Mouse (Mus musculus) cerebellum, adult 18-20 months (tissue): Measurements from ENCODE around the gene 4430402I18Rik.

Experiments
- DNase-seq, 2 experiments: peaks; one replicate each; pipeline ENCODE4 v3.0.0; 2021

The 4430402I18Rik gene

DNA sequence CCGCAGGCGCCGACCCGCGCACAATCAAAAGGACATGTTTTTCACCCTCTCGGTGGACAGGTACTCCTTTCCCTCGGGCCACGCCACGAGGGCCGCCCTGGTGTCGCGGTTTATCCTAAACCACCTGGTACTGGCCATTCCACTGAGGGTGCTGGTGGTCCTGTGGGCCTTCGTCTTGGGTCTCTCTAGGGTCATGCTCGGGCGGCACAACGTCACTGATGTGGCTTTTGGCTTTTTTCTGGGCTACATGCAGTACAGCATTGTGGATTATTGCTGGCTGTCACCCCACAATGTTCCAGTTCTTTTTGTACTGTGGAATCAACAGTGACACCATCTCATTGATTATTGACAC is 3.1 kb downstream of the 4430402I18Rik start:
- DNase-seq, result no peak

DNA sequence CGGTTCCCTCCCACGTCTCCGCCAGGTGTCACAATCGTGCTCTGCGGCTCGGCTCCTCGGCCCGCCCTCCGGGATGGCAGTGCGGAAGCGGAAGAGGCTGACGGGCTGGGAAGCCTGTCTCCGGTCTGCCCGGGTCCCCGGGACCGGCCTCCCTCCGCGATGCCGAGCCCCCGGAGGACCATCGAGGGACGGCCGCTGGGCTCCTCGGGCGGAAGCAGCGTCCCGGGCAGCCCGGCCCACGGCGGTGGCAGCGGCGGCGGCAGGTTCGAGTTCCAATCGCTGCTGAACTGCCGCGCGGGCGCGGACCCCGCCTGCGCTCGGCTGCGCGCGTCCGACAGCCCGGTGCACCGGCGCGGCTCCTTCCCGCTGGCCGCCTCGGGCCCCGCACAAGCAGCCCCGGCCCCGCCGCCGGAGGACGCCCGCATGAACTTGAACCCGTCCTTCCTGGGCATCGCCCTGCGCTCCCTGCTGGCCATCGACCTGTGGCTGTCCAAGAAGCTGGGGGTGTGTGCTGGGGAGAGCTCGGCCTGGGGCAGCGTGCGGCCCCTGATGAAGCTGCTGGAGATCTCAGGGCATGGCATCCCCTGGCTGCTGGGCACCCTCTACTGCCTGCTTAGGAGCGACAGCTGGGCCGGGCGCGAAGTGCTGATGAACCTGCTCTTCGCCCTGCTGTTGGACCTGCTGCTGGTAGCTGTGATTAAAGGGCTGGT is 3.6 kb downstream of the 4430402I18Rik start, which contains the start of gene Plpp6:
Plpp6 (plus strand) TSS at position 112 of the 710 bp plus-strand sequence.
- DNase-seq, result peak; percentile 89 to 94

DNA sequence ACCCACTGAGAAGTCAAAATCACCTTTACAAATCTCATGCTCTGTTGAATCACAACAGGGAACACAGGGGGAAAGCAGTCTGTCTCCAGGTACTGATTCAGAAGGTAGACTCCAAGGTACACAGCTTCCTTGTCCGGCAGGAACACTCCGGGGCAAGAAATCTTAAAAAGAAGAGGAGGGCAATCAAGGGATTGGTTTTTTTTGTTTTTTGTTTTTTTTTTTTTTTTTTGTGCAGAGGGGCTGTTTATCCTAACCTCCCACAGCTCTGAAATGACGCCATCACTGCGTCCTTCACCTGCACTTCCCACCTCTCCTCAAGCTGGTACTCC is 4.1 kb downstream of the 4430402I18Rik start:
- no peak for DNase-seq

DNA sequence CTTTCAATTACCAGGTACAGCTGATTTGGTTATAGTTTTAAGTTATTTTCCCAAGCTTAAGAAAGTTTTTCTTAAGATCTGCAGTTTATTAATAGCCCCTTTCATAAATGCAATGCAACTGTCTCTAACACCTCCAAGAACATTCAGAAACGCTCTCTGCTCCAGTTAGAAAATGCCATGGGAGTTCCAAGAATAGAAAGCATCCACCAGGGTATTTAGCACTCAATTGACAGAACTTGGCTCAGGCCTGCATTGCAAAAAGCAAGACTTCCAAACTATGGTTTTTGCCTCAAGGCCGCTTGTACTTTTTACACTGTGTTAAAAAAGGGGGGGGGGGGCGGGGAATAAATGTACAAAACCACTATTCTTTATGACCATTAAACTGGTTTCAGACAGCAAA is 4.5 kb downstream of the 4430402I18Rik start:
- no peak for DNase-seq

DNA sequence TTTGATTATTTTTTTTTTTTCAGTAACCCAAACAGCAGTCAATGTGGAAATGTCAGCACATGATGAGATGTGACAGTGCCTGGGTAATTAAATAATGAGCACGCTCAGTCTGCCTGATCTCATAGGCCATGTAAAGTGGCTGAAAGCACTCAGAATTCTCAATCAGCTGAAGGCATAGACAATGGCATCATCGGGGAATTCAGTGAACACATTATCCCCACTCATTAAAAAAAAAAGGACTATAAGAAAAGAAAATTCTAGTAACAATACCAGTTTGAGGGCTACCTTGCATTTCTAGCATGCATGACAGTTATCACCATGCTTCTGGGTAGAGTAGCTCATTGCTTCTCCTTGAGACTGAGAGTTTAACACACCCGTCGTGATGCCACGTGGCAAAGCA is 16.3 kb downstream of the 4430402I18Rik start:
- no peak for DNase-seq

DNA sequence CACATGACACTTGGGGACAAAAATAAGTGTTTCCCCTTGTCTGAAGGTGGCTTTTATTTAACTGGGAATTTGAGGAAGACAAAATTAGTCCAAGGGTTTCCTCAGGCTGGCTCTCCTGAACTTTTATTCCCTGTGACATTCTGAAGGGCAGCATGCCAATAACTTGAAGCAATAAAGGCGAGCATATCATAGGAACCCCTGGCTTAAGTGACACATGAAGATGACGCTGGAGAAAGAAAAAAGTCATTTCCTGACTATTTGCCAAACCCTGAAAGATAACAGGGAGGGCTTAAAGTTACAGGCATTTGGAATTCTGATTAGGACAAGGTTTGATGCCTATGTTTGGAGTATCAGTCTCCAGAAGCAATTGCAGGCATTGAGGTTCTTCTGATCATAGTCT is 20.3 kb downstream of the 4430402I18Rik start:
- DNase-seq, result no peak

DNA sequence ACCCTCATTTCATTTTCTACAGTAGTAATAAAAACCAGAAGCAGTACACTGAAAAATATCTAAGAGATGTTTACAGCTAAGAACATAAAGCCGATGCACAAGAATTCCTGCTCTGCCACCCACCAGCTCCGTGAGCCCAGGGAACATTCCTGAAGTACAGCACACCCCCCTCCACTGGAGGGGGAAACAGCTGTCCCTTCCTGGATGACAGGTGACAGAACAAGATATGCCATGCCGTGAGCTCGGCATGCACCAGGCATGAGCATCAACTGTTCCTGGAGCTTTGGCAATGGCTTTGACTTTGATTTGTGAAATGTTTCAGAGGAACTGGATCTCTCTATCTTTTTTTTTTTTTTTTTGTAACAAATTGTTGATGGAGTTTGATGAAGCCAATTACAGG is 20.8 kb downstream of the 4430402I18Rik start:
- DNase-seq, result no peak

DNA sequence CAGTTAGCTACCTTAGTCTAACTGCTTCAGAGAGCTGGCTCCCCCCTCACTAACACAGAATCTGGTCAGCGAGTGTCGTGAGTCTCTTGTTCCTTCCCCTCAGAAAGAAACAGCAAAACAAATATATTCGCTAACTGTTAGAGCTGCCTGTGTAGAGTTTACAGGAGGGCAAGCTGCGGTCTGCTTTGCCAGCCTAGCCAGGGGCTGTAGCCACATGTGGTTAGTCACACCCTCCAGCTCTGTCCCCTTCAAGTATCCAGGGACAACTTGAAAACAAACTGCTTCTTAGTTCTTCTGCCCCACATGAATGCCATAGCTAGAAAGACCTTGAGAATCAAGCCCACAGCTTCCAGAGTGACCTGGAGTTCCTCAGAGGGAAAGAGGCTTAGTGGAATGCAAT is 26.3 kb downstream of the 4430402I18Rik start:
- no peak for DNase-seq

DNA sequence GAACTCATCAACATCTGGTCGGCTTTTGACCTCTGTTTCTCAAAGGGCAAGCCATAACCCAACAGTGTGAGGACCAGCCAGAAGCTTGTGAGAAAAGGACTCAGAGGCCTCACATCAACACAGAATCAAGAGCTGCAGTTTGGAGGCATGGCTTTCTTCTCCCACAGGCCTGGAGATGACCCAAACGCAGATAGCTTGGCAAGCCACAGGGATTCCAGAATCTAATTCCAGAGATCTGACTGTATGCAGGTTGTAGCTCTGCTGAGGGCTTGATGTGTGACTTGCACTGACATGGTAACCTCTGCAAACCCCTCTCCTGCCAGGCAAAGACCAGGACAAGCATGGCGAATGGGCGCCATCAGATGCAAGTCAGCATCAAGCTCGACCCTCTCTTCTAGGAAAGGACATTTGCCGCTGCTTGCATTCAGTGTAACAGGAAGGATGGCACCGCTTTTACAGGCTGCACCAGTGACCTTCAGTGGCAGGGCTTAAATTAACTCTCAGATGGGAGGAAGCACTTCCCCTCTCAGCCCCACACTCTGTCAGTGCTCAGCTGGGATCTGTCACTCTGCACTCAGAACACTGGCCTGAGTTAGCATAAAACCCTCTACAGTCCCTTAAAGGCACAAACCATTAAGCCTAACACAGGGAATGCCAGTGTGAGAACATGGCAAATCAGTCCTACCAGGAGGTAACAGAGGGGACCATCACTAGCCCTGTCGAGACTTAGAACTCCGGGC is 27.3 kb downstream of the 4430402I18Rik start:
- no peak for DNase-seq

DNA sequence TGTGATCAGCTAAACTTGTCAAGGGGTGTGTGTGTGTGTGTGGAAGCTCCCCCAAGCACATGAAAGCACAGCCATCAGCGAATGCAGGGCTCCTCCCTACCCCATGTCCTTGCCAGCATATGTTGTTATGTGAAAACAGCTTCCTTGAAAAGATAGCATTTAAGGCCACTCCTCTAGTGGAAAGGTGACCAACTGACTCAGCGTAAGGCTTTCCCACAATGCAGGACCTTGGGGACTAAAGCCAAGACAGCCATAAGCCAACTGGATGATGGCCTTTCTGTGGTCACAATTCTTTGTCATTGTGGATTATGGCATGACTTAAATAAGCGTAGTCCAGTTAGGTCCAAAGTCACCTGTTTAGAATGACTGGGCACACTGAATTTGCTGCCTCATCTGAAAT is 32.7 kb downstream of the 4430402I18Rik start:
- DNase-seq, result no peak

DNA sequence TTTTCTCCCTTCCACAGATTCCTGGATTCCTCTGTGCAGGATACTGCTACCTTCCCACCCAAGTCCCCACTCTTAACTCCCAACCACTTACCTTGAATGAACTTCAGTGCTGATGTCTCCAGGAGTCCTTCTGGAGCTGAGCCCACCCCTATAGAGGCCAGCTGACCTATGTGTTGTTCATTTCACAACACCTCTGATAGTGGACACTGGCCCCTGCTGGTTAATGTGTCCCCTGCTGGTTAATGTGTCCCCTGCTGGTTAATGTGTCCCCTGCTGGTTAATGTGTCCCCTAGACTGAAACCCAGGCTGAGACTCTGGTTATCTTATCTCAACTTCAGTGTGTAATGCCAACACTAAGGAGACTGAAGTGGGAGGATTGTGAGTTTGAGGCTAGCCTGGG is 38.6 kb downstream of the 4430402I18Rik start:
- DNase-seq, result no peak

DNA sequence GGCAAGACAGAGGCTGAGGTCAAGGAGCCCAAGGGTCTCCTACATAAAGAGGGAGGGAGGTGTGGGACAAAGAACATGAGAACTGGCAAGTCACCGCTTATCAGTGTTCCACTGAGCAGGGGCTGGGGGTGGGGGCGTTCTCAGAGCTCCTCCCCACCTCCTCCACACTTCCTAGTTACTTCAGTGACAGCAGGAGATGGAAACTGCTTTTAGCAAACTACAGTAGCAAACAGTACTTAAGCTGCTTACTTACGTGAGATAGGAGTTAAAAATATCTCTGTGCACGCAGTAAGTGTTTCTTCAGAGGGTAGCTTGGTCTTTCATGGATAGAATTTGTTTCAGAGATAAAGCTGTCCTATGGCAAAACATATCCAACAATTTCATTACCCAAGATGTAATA is 40.2 kb downstream of the 4430402I18Rik start:
- no peak for DNase-seq

DNA sequence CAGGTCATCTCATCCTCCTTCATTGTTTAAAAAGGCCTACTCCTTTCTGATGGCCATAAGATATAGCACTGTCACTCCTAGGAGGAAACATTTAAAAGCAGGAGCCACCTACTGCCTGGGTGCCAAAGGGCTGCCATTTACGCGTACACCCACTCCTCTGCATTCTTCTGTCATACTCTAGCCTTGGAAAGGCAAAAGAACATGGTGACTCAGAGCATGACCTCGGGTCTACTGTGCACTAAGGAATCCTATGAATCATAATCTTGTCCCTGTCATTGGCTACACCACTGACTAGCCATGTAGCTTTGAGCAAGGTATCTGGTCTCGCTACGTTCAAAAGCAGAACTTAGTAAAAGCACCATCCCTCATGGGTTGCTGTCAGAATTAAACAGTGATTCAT is 41.2 kb downstream of the 4430402I18Rik start:
- DNase-seq, result no peak

DNA sequence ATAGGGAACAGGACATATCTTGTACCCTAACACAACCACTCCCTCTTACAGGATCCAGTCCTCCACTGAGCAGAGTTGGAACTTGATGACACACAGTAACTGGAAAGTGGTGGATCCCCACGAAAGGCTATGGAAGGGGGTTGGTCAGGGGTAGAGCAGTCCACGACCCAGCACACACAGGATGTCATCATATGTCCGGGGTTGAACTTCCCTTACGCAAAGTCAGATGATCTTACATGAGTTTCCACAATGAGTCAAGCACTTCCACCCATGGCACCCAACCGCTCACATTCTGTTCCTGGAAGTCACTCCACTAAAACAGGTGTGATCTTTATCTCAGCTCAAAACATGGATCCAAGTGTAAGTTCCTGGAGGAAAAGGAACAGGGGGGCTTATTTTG is 49.8 kb downstream of the 4430402I18Rik start:
- no peak for DNase-seq

DNA sequence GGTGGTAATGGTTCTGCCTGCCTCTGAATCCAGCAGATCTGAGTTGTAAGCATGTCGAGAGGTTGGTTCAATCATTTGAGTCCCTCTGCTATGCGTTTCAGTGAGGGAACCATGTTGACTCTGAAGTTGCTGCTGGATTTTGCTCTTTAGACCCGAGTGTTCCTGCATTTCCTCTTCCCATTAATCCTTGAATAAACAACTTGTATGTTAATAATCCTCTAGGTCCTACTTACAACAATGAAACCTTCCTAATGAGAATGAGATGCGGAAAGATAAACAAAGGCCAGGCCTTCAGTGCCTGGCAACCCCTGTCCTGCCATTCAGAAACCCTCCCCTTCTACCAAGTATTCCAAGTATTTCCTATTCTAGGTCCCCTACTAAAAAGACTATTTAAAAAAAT is 51.1 kb downstream of the 4430402I18Rik start:
- DNase-seq, result no peak

DNA sequence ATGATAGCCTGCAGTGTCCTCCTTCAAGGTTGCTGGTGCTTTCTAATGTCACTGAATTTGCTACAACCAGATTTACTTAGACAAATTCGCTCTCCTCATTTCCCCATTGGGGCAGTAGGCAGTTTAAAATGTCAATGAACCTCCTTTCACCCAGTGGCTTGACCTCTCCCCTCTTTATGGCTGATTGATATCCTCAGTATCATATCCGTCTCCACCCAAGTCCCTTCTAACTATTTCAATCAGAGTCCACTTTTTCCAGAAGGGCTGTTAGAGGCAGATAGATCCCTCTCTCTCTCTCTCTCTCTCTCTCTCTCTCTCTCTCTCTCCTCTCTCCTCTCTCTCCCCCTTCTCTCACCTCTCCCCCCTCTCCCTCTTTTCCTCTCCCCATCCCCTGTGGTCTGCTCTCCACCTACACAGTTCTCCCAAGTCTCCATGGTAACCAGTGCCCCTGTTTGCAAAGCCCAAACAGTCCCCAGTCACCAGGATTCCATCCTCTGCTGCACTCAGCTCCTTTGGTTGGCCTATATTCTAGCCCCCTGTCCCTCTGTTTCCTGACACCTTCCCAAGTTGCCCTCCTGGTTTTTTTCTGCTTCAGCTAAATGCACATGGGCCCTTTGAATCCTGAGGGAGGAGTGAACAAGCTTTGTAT is 51.9 kb downstream of the 4430402I18Rik start:
- DNase-seq, result no peak

DNA sequence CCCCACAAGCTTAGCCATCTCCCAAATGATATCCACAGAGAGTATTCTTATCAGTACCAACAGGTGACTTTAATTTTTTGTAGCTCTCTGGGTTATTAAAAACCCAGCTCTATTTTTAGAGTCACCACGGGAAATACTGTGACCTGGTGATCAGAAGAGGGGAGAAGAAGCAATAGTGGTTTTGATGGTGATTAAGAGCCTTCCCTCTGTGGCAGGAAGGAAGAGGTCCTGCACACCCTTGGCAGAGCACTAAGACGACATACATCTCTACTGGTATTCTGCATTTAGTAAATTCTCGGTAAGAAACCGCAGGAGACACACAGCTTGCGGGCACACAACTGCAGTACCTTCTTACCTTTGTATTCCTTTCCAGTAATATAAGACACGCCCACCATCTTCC is 53.0 kb downstream of the 4430402I18Rik start:
- no peak for DNase-seq

DNA sequence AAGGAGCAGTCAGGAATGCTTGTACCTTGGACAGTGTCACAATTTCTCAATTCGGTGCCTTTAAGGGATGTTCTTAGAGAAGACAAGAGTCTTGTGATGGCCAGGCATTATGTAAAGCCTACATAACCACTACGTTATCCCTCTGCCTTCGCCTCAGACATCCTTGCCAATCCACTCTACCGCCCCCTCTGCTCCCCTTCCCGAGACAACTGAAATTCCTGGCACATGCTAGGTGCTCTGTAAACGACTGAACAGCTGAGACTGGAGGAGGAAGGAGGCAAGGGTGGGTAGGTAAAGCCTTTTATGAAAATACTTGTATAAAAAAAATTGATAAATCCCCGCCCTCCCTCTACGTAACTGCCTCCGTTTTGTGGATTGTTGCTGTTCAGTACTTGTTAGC is 58.9 kb downstream of the 4430402I18Rik start:
- no peak for DNase-seq

DNA sequence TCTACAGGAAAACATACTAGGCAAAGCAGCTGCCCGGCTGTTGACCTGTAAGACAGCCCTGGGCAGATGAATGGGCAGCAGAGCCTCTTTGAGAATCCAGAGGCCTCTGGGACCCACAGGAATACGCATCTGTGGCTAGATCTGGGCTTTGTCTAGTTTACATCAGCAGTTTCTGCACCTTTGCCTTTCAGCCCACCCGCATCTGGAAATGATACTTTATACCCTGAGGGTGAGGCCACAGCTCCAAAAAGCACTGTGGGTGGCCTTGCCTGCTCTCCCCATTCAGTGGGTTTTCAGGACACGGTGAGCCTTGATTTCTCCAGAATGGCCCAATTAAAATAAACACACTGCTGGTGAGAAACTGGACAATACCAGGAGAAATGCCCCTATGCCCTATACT is 59.4 kb downstream of the 4430402I18Rik start:
- no peak for DNase-seq

DNA sequence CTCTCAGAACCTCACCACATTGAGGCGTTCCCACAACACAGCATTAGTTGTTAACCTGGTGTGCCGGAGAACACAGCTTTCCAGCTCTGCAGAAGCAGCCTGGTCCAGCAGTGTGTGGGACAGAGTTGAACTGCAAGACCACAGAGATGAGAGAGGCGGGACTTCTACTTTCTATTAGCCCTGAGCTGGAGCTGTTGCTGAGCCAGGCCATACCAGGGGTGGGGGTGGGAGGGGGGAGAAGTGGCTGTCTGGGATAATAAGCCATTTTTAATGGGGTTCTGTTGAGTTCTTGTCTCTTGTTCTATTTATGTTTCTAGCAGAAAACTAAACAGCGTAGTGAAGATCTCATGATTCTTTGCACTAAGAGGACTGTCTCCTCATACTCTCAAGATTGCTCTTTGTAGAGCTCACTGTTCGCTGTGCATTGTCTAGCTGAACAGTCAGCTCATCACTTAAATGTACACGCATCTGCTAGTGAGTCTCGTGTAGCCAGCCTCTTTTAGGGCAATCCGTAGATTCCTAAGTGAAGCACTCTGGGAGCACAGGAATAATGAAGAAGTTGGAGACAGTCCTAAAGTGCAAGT is 64.0 kb downstream of the 4430402I18Rik start:
- no peak for DNase-seq

DNA sequence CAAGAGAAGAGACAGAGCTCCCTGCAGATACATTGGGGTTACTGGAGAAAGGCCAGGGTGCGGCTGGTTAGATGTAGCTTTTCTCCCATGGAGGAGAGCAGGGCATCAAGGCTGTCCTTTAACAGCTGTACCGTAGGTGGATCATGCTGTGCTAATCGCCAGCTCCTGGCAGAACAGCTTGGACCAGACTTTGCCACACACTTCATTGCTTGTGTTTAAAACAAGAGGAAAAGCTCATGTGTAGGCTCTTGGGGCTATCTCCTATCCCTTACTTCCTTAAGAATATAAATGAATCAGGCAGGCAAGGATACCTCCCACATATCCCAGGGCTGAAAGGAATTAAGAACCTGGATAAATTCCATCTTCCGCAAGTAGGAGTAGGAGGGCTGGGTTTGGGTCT is 64.8 kb downstream of the 4430402I18Rik start:
- no peak for DNase-seq

DNA sequence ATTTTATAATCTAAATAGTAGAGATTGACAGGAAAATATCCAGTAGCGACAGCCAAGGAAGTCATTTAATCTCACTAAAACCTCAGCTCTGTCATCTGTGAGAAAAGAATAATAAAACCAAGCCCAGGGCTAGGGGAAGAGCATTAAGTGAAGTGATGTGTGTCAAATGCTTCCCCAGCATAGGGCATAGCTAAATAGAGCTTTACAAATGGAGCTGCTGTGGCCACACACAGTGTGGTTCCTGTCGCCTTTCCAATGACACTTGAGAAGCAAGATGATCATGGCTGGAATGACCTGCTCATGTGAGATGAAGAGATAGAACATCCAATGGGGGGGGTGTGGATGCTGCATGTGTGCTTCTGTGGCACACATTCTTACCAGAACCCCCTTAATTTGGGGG is 65.5 kb downstream of the 4430402I18Rik start:
- DNase-seq, result no peak

DNA sequence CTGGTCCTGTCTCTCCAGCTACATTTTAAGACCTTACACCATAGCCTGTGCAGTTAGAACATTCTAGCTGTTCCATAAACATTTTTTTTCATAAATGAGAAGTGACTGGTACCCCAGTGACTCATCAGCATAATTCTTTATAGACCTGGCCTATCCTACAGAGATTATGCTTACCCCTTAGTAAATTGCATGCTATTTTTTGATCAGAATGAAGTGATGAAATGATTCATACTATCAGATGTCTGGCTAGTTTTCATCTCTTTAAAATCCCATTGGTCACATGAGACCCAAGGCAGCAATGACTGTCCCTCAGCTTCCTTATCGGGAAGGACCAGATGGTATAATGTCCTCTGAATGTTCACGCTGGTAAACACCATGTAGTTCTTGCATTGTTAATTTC is 66.8 kb downstream of the 4430402I18Rik start:
- no peak for DNase-seq

DNA sequence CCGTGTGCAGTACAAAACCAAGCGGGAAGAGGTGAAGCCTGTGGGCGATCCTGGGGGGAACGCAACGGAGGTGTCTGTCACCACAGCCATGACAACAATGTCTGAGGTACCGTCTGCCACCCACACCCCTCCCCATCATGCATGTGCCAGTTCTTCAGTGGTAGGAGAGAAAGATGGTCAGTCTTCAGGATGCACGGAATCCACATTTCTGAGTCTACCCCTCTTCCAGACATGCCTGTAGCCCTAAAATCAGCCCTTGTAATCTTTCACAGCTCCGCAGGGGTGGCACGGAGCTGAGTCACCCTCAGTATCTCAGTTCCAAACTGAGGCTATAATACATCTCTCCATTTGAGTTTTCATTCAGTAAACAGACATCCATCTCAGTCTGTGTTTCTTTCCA is 70.1 kb downstream of the 4430402I18Rik start:
- DNase-seq, result no peak
